Mouse (Mus musculus) embryonic stem cell, embryonic (primary cell): ENCODE results near the gene Igf2r.

Experiments used
- CTCF ChIA-PET, 4 experiments: fragments of 300-600 bp in 2 of 4; fragments of 350-600 bp in 2 of 4; sonication (Branson Sonifier 250); formaldehyde crosslinking; loops; one replicate each; lab custom pipeline; 2022; ENCODE audit warnings: inconsistent platforms in 2 of 4; lab: Charles Lee
- POLR2A ChIA-PET, 4 experiments: fragments of 300-600 bp in 2 of 4; fragments of 350-600 bp in 2 of 4; sonication (Branson Sonifier 250); formaldehyde crosslinking; loops; one replicate each; lab custom pipeline; 2022; ENCODE audit warnings: antibody characterized with exemption in 4 of 4, inconsistent platforms in 1 of 4; lab: Charles Lee

Igf2r gene

GRCm38 (mm10) chr17:12769380-12769921 is at the start of gene Igf2r:
Gene Igf2r, minus strand, starts transcription at chr17:12769664.
- POLR2A ChIA-PET: interaction anchor here in 2 of 4 experiments (0.9 to 3.6 kb wide), 12 partner anchors 10 to 34 kb away, joined by 3 to 17 read pairs (median 4); no protein-coding TSS in a partner anchor
- CTCF ChIA-PET: no interaction called here

GRCm38 (mm10) chr17:12815885-12816284 is 46.4 kb upstream of the Igf2r start:
- POLR2A ChIA-PET: interaction anchor here in 1 of 4 experiments (1.5 kb wide), 1 partner anchor 13 kb away, joined by 3 read pairs; no protein-coding TSS in a partner anchor
- CTCF ChIA-PET: interaction anchor here in 1 of 4 experiments (1.0 kb wide), 1 partner anchor 127 kb away, joined by 3 read pairs; no protein-coding TSS in a partner anchor

- POLR2A ChIA-PET: interaction anchor here in 1 of 4 experiments (1.5 kb wide), 1 partner anchor 15 kb away, joined by 3 read pairs; no protein-coding TSS in a partner anchor
- CTCF ChIA-PET: interaction anchor here in 1 of 4 experiments (0.6 kb wide), 1 partner anchor 521 kb away, joined by 3 read pairs; no protein-coding TSS in a partner anchor
These were observed 45.0 kb upstream of the Igf2r start for GRCm38 (mm10) chr17:12814502-12814901.

GRCm38 (mm10) chr17:12810973-12811303 is 41.5 kb upstream of the Igf2r start:
- POLR2A ChIA-PET: interaction anchor here in 2 of 4 experiments (0.6 kb wide), 2 partner anchors 104 to 394 kb away, joined by 3 to 5 read pairs; partner anchors contain the start of gene Tcp1 (in 1 of the 2)
- CTCF ChIA-PET: interaction anchor here (0.6 to 2.2 kb wide), 20 partner anchors 8 to 1022 kb away, joined by 3 to 18 read pairs (median 4); no protein-coding TSS in a partner anchor

GRCm38 (mm10) chr17:12810103-12810972 is 40.9 kb upstream of the Igf2r start:
- ChIA-PET CTCF (interaction anchor here (0.6 to 2.2 kb wide), 24 partner anchors 9 to 1023 kb away, joined by 3 to 18 read pairs (median 4); no protein-coding TSS in a partner anchor), POLR2A (interaction anchor here in 2 of 4 experiments (0.6 to 1.1 kb wide), 3 partner anchors 11 to 394 kb away, joined by 3 to 5 read pairs (median 3); partner anchors contain the start of gene Tcp1 (in 1 of the 2))

- ChIA-PET POLR2A (interaction anchor here in 1 of 4 experiments (0.6 kb wide), 1 partner anchor 354 kb away, joined by 4 read pairs; no protein-coding TSS in a partner anchor), CTCF (interaction anchor here in 2 of 4 experiments (0.6 to 1.2 kb wide), 2 partner anchors 36 to 391 kb away, joined by 3 to 11 read pairs; no protein-coding TSS in a partner anchor)
These were observed 39.4 kb upstream of the Igf2r start for GRCm38 (mm10) chr17:12808851-12809250.

- POLR2A ChIA-PET: interaction anchor here in 1 of 4 experiments (1.5 kb wide), 1 partner anchor 11 kb away, joined by 5 read pairs; no protein-coding TSS in a partner anchor
- CTCF ChIA-PET: no interaction called here
These were observed 35.4 kb upstream of the Igf2r start for GRCm38 (mm10) chr17:12804584-12805445.

GRCm38 (mm10) chr17:12801861-12802540 is 32.5 kb upstream of the Igf2r start:
- POLR2A ChIA-PET: interaction anchor here in 2 of 4 experiments (1.3 to 1.6 kb wide), 2 partner anchors 10 to 683 kb away, joined by 3 read pairs; partner anchors contain the start of gene Agpat4 (in 1 of the 2)
- CTCF ChIA-PET: interaction anchor here in 1 of 4 experiments (0.7 kb wide), 2 partner anchors 186 to 1653 kb away, joined by 3 to 5 read pairs; no protein-coding TSS in a partner anchor

GRCm38 (mm10) chr17:12799368-12800275 is 30.2 kb upstream of the Igf2r start:
- POLR2A ChIA-PET: interaction anchor here in 2 of 4 experiments (0.8 to 2.0 kb wide), 5 partner anchors 9 to 31 kb away, joined by 3 to 7 read pairs (median 3); partner anchors contain the start of gene Igf2r (in 1 of the 2)
- CTCF ChIA-PET: interaction anchor here in 2 of 4 experiments (0.6 to 0.8 kb wide), 3 partner anchors 11 to 234 kb away, joined by 3 to 5 read pairs (median 5); no protein-coding TSS in a partner anchor

- POLR2A ChIA-PET: no interaction called here
- CTCF ChIA-PET: interaction anchor here in 1 of 4 experiments (0.6 kb wide), 1 partner anchor 233 kb away, joined by 5 read pairs; no protein-coding TSS in a partner anchor
These were observed 29.1 kb upstream of the Igf2r start for GRCm38 (mm10) chr17:12798571-12798970.

GRCm38 (mm10) chr17:12797427-12798029 is 28.1 kb upstream of the Igf2r start:
- ChIA-PET CTCF (no interaction called here), POLR2A (interaction anchor here in 1 of 4 experiments (1.1 kb wide), 1 partner anchor 29 kb away, joined by 3 read pairs; the partner anchor contains the start of gene Igf2r)

- ChIA-PET POLR2A (interaction anchor here in 1 of 4 experiments (0.6 kb wide), 1 partner anchor 785 kb away, joined by 3 read pairs; no protein-coding TSS in a partner anchor), CTCF (no interaction called here)
These were observed 27.2 kb upstream of the Igf2r start for GRCm38 (mm10) chr17:12796633-12797032.

GRCm38 (mm10) chr17:12793660-12794406 is 24.4 kb upstream of the Igf2r start:
- CTCF ChIA-PET: interaction anchor here (0.5 to 0.7 kb wide), 6 partner anchors 68 to 931 kb away, joined by 3 to 9 read pairs (median 4); no protein-coding TSS in a partner anchor
- POLR2A ChIA-PET: interaction anchor here in 3 of 4 experiments (0.6 to 1.6 kb wide), 9 partner anchors 11 to 163 kb away, joined by 3 to 7 read pairs (median 3); partner anchors contain the start of gene Igf2r (in 1 of the 3)

- CTCF ChIA-PET: no interaction called here
- POLR2A ChIA-PET: interaction anchor here in 2 of 4 experiments (0.5 to 1.4 kb wide), 4 partner anchors 8 to 572 kb away, joined by 3 to 5 read pairs (median 3); no protein-coding TSS in a partner anchor
These were observed 23.1 kb upstream of the Igf2r start for GRCm38 (mm10) chr17:12792422-12793206.
